Mouse (Mus musculus): Measurements from ENCODE around the gene Trim80. TPM values are rescaled to one million over a fixed set of nuclear protein-coding genes. Genes with fewer than 3 reads are reported as not detected.

The Trim80 gene
- polyA plus RNA-seq (2014; fragmentation: Illumina TruSeq; extraction: RNeasy Lipid Tissue Mini Kit (QIAGEN cat#74804); ENCODE audit: low read depth, low replicate concordance): not detected

GRCm38 (mm10) chr11:115439906-115440595, at the start of gene Trim80:
Gene Trim80 (plus strand): TSS chr11:115440545.

DNA sequence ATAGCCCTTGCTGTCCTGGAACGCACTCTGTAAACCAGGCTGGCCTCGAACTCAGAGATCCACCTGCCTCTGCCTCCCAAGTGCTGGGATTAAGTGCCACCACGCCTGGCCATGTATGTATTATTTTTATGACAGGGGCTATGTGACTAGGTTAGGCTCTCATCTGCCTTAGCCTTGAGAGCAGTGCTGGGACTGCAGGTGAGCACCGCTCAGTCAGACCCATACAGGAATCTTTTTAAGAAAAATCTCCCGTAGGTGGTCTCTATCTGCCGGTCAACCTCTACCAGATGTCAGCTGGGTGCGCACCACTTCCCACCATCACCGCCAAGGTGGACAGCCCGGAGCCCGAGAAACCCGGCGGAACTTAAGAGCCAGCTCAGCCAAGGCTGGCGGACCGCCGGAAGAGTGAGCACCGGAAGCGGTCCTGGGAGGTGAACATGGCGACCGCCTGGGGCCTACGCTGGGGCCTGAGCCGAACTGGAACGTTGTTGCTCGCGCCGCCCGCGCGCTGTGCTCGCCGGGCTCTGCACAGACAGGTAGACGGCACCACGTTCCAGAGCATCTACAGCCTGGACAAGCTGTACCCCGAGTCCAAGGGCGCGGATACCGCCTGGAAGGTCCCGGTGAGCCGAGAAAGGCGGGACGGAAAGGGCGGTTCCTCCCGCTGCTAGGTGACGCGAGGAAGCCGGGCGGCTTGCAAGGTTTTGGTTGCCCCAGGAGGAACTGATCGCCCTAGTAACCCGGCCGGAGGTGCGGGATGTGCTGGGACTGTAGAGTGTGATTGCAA, 36.8 kb upstream of the Trim80 start, which contains the start of gene Mrpl58:
Mrpl58 (plus strand) TSS at position 415 of the 787 bp plus-strand sequence.

GRCm38 (mm10) chr11:115419531-115420237, 20.7 kb upstream of the Trim80 start, which contains the start of the genes Atp5h and Kctd2:
Gene Atp5h (minus strand): TSS chr11:115419962.
Gene Kctd2 (plus strand): TSS chr11:115420128.

DNA sequence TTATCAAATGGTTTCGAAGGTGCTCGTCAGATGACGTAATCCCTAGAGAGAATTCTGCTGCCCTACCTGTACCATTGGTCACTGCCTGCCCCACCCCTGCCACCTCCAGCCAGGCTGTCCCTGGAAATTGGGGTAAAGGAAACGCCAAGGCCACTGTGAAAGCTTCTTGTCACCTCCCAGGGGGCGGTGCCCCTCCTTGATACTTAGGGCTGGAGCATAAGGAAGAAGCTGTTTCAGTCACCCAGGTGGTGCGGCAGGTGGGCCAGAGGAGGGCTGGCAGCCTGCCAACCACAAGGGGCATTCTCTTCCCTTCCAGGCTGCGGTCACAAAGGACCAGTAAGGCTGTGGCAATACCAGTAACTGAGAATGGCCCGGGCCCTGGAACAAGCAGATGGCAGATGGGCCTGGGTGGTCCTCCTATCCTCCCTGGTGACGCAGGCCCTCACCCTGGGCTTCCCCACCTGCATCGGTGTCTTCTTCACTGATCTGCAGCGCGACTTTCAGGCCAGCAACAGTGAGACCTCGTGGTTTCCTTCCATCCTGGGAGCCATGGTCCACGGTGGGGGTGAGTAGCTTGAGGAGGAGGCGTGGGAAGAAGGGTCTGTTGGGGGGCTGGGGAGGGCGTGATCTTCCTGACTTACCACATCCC, 22.0 kb downstream of the Trim80 start, which contains the start of gene Slc16a5:
Slc16a5 (plus strand) TSS at position 232 of the 649 bp plus-strand sequence.

GRCm38 (mm10) chr11:115475025-115475757, 34.8 kb downstream of the Trim80 start, which contains the start of gene Armc7:
Gene Armc7 (plus strand): TSS chr11:115475667.

GRCm38 (mm10) chr11:115491356-115492083, 51.2 kb downstream of the Trim80 start, which contains the start of gene Nt5c:
Gene Nt5c (minus strand): TSS chr11:115491862.

Other genes with a start within 250 kb of the Trim80 start
- gene Grin2c, start 173.3 kb upstream of the Trim80 start, polyA plus RNA-seq (2014; fragmentation: Illumina TruSeq; extraction: RNeasy Lipid Tissue Mini Kit (QIAGEN cat#74804); ENCODE audit: low read depth, low replicate concordance): not detected
- 2.1 TPM for gene Fdxr, start 163.5 kb upstream of the Trim80 start, polyA plus RNA-seq (2014; fragmentation: Illumina TruSeq; extraction: RNeasy Lipid Tissue Mini Kit (QIAGEN cat#74804); ENCODE audit: low read depth, low replicate concordance)
- gene Fads6, start 142.9 kb upstream of the Trim80 start, polyA plus RNA-seq (2014; fragmentation: Illumina TruSeq; extraction: RNeasy Lipid Tissue Mini Kit (QIAGEN cat#74804); ENCODE audit: low read depth, low replicate concordance): 9.9 TPM
- gene Otop2, start 133.4 kb upstream of the Trim80 start, polyA plus RNA-seq (2014; fragmentation: Illumina TruSeq; extraction: RNeasy Lipid Tissue Mini Kit (QIAGEN cat#74804); ENCODE audit: low read depth, low replicate concordance): not detected
- not detected for gene Ush1g, start 118.5 kb upstream of the Trim80 start, polyA plus RNA-seq (2014; fragmentation: Illumina TruSeq; extraction: RNeasy Lipid Tissue Mini Kit (QIAGEN cat#74804); ENCODE audit: low read depth, low replicate concordance)
- not detected for gene Otop3, start 105.8 kb upstream of the Trim80 start, polyA plus RNA-seq (2014; fragmentation: Illumina TruSeq; extraction: RNeasy Lipid Tissue Mini Kit (QIAGEN cat#74804); ENCODE audit: low read depth, low replicate concordance)
- gene Hid1, start 72.8 kb upstream of the Trim80 start, polyA plus RNA-seq (2014; fragmentation: Illumina TruSeq; extraction: RNeasy Lipid Tissue Mini Kit (QIAGEN cat#74804); ENCODE audit: low read depth, low replicate concordance): not detected
- 0.12 TPM for gene Cdr2l, start 58.6 kb upstream of the Trim80 start, polyA plus RNA-seq (2014; fragmentation: Illumina TruSeq; extraction: RNeasy Lipid Tissue Mini Kit (QIAGEN cat#74804); ENCODE audit: low read depth, low replicate concordance)
- gene Mrpl58, start 36.8 kb upstream of the Trim80 start, polyA plus RNA-seq (2014; fragmentation: Illumina TruSeq; extraction: RNeasy Lipid Tissue Mini Kit (QIAGEN cat#74804); ENCODE audit: low read depth, low replicate concordance): 21.0 TPM
- gene Atp5h, start 20.6 kb upstream of the Trim80 start, polyA plus RNA-seq (2014; fragmentation: Illumina TruSeq; extraction: RNeasy Lipid Tissue Mini Kit (QIAGEN cat#74804); ENCODE audit: low read depth, low replicate concordance): 905 TPM
- 19.2 TPM for gene Kctd2, start 20.4 kb upstream of the Trim80 start, polyA plus RNA-seq (2014; fragmentation: Illumina TruSeq; extraction: RNeasy Lipid Tissue Mini Kit (QIAGEN cat#74804); ENCODE audit: low read depth, low replicate concordance)
- gene Slc16a5, start 21.9 kb downstream of the Trim80 start, polyA plus RNA-seq (2014; fragmentation: Illumina TruSeq; extraction: RNeasy Lipid Tissue Mini Kit (QIAGEN cat#74804); ENCODE audit: low read depth, low replicate concordance): 15.7 TPM
- 0.40 TPM for gene Armc7, start 35.1 kb downstream of the Trim80 start, polyA plus RNA-seq (2014; fragmentation: Illumina TruSeq; extraction: RNeasy Lipid Tissue Mini Kit (QIAGEN cat#74804); ENCODE audit: low read depth, low replicate concordance)
- 1.6 TPM for gene Nt5c, start 51.3 kb downstream of the Trim80 start, polyA plus RNA-seq (2014; fragmentation: Illumina TruSeq; extraction: RNeasy Lipid Tissue Mini Kit (QIAGEN cat#74804); ENCODE audit: low read depth, low replicate concordance)
- 5.1 TPM for gene Jpt1, start 73.8 kb downstream of the Trim80 start, polyA plus RNA-seq (2014; fragmentation: Illumina TruSeq; extraction: RNeasy Lipid Tissue Mini Kit (QIAGEN cat#74804); ENCODE audit: low read depth, low replicate concordance)
- 1,030 TPM for gene Sumo2, start 95.7 kb downstream of the Trim80 start, polyA plus RNA-seq (2014; fragmentation: Illumina TruSeq; extraction: RNeasy Lipid Tissue Mini Kit (QIAGEN cat#74804); ENCODE audit: low read depth, low replicate concordance)
- gene Nup85, start 123.9 kb downstream of the Trim80 start, polyA plus RNA-seq (2014; fragmentation: Illumina TruSeq; extraction: RNeasy Lipid Tissue Mini Kit (QIAGEN cat#74804); ENCODE audit: low read depth, low replicate concordance): 17.7 TPM
- 9.5 TPM for gene Mrps7, start 163.4 kb downstream of the Trim80 start, polyA plus RNA-seq (2014; fragmentation: Illumina TruSeq; extraction: RNeasy Lipid Tissue Mini Kit (QIAGEN cat#74804); ENCODE audit: low read depth, low replicate concordance)
- gene Gga3, start 163.5 kb downstream of the Trim80 start, polyA plus RNA-seq (2014; fragmentation: Illumina TruSeq; extraction: RNeasy Lipid Tissue Mini Kit (QIAGEN cat#74804); ENCODE audit: low read depth, low replicate concordance): 2.0 TPM
- gene Mif4gd, start 172.4 kb downstream of the Trim80 start, polyA plus RNA-seq (2014; fragmentation: Illumina TruSeq; extraction: RNeasy Lipid Tissue Mini Kit (QIAGEN cat#74804); ENCODE audit: low read depth, low replicate concordance): 23.9 TPM
- 5.7 TPM for gene Slc25a19, start 187.8 kb downstream of the Trim80 start, polyA plus RNA-seq (2014; fragmentation: Illumina TruSeq; extraction: RNeasy Lipid Tissue Mini Kit (QIAGEN cat#74804); ENCODE audit: low read depth, low replicate concordance)